Mouse (Mus musculus): ENCODE measurements at regions not wholly inside any gene's neighbourhood (a gene's known extent, or its start where the extent isn't known, plus 50 kb on each side); places are given as distances from the start of the nearest gene placed in this dataset.

GRCm38 (mm10) chr3:61309197-61309596 lies 52.2 kb upstream of the Rap2b start:
- no peak for DNase-seq (ENCODE audit: low spot score)
- Histone ChIP-seq H3K4me2 (ENCODE audit: low read depth, low read length) (no peak overlapping the region), H3K27me3 (ENCODE audit: control insufficient read depth, insufficient read depth, low read length) (no peaks in the 10 kb centered on the region), H3K4me3 (ENCODE audit: low read depth, low read length) (no peak overlapping the region), H3K9ac (replicated peaks; ENCODE audit: low read depth, low read length) (no peak overlapping the region), H3K4me1 (ENCODE audit: control insufficient read depth, insufficient read depth) (no peaks in the 10 kb centered on the region), H3K36me3 (replicated peaks; ENCODE audit: control insufficient read depth, insufficient read depth, low read length) (no peaks in the 10 kb centered on the region), H3K27ac (ENCODE audit: low read depth) (no peak overlapping the region), H3K9me3 (replicated peaks; ENCODE audit: control insufficient read depth, low read length) (no peaks in the 10 kb centered on the region)
- 79% methylated on average over 1 of the region's 1 CpGs for WGBS
- TF ChIP-seq CTCF (IDR thresholded peaks at IDR 0.05; ENCODE audit: low read depth) (no peak), EP300 (IDR thresholded peaks at IDR 0.05; ENCODE audit: low read depth) (no peak)
- ATAC-seq (ENCODE audit: insufficient read depth, low read depth) = no peak

Measured in heart, postnatal 0 days (tissue).